Mouse (Mus musculus): Measurements from ENCODE around the gene Cpa5.
A peak's percentile ranks its signal among the peaks of the same experiment; 100 is the strongest.

Cpa5 gene

DNA sequence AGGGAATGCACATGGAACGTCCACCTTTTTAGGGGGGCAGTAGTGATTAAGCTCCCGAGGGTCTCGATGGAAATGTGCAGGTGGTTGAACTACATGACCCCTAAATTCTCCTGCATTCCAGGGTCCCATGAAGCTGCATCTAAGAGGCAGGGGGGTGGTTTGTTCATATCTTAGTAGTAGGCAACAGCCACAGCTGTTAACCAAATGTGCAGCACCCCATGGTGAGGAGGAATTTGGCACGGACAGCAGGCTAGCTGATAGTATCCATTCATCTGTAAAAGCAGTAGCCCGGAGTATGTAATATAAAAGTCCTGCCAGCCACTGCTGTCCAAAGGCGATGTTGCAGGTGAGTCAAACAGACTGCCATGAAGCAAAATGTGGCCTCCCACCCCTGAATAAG, 34.6 kb downstream of the Cpa5 start:
- peak; percentile 15 to 28 for DNase-seq

GRCm38 (mm10) chr6:30649651-30650296, 39.0 kb downstream of the Cpa5 start:
- peak; percentile 58 to 70 for DNase-seq

DNA sequence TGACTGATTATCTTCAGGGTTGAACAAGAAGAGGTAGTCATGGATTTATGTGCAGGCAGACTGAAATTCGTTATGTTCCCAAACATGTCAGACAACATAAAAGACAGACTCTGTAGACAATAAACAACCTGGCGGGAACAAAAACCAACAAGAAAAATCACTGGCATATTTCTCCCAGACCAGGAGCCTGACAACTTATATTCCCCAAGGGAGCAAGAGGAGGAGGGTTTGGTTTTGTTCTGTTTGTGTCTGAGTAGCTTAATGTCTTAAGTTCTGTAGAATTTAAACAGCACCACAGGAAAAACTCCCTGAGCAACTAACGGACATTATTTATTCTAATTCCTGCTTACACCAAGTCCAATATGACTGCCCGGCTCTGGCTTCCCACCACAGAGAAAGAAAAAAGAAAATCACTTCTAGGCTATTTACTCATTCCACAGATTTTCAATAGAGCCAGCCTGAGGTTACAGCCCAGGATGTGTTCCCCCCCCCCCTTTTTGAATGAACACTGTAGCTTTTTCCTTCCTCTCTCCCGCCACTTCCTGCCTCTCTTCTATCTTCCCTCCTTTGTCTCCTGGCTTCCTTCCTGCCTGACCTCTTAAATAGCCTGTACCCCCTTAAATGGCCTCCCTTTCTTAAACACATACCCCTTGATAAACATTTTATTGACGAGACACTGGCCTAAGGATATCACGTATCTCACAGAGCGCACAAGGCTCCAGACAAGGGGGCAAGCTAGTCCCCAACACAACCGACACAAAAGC, 41.8 kb downstream of the Cpa5 start:
- DNase-seq = no peak

- DNase-seq = no peak
Observed at GRCm38 (mm10) chr6:30653518-30653917, 42.7 kb downstream of the Cpa5 start.

GRCm38 (mm10) chr6:30654402-30654859, 43.6 kb downstream of the Cpa5 start:
- DNase-seq = no peak

DNA sequence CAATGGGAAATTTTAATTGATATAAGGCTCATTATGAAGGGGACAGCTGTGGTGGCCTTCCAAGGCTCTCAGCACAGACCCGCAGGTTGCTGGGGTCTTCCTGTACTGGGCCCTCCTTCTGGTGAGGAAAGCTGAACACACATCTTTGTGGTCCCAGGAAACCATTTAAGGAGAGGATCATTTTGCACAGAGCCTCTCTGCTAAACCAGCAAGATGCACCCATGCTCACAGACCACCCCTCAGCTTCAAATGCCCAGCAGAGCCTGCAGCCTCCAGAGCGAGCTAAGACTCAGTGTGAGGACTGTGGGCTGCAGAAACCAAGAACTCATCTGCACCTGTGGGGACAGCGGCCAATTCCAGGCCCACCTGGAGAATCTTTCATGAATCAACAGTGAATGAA, 44.1 kb downstream of the Cpa5 start:
- DNase-seq = no peak

GRCm38 (mm10) chr6:30657279-30657678, 46.5 kb downstream of the Cpa5 start:
- no peak for DNase-seq

DNA sequence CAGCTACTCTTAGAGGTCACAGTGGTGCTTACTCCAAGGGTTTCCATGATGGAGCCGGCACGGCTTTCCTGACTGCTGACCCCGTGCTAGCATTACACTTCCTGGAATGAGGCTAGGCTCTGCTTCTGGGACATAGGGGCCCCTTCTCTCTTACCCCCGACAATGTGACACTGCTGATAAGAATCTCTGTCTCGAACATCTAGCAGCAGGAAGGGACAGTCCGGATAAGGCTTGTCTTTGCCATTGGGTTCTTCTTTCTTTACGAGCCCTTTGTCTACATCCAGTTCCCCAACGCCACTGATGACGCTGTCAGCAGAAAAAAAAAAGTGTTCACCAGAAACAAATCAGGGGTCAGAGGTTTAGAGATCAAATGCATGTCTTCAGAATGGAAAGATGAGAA, 47.8 kb downstream of the Cpa5 start:
- no peak for DNase-seq

GRCm38 (mm10) chr6:30664776-30665175, 54.0 kb downstream of the Cpa5 start:
- DNase-seq = no peak

- DNase-seq = no peak
Observed at GRCm38 (mm10) chr6:30665296-30665695, 54.5 kb downstream of the Cpa5 start.

DNA sequence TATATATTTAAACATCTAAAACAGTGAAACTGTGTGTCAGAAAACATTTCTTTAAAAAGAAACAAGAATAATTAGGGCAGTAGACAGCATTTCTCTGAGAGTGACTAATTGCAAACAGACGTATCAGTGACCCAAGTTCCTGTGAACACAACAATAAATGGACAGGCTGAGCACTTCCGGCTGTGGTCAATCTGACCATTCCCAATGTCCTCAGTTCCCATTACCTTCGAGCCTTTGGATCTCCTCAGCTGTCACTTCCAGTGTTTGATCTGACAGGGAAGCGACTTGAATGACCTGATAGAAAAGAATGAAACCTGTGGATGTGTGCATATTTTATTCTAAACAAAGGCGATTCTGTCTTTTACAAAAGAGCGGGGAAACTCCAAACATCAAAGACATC, 55.2 kb downstream of the Cpa5 start:
- DNase-seq = no peak

DNA sequence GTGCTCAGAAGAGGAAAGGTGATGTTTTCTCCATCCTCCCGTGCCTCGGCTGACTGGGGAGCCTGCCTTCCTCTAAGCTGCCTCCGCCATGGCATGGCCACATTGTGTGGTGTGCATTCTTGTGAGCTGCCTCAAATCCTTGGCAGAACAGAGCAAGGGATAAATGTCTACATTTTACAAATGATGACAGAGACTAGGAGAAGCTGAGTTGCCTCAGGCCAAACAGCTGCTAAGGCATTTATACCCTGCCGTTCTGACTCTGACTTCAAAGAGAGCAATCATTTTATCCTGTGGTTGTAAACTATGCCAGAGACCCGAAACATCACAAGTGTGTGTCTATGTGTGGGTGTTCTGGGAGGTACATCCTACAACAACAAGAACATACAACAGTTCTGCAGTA, 56.8 kb downstream of the Cpa5 start:
- DNase-seq = no peak

GRCm38 (mm10) chr6:30671696-30672095, 60.9 kb downstream of the Cpa5 start:
- peak in 1 of 2 experiments; percentile 37 for DNase-seq

- peak; percentile 71 to 72 for DNase-seq
Observed at GRCm38 (mm10) chr6:30673764-30674561, 63.2 kb downstream of the Cpa5 start.

GRCm38 (mm10) chr6:30674714-30675280, 64.0 kb downstream of the Cpa5 start:
- DNase-seq = no peak

GRCm38 (mm10) chr6:30675281-30675771, 64.5 kb downstream of the Cpa5 start:
- DNase-seq = peak; percentile 48 to 56

DNA sequence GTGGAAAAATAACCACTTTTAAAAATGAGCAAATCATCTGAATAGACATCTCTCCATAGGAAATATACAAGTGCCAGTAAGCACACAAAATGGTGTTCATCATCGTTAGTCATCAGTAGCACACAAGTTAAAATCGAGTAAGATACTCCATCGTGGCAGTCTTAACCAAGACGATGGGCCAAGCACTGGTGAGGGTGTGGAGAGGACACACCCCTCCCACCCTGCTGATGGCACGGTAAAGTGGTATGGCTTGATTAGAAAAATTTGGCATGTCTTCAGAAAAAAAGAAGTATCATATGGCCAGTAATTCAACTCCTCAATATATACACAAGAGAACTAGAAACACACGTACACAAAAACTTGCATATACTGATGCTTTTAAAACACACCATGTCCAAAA, 65.7 kb downstream of the Cpa5 start:
- no peak for DNase-seq

- no peak for DNase-seq
Observed at GRCm38 (mm10) chr6:30677591-30677990, 66.8 kb downstream of the Cpa5 start.

GRCm38 (mm10) chr6:30678482-30678881, 67.7 kb downstream of the Cpa5 start:
- peak; percentile 82 to 85 for DNase-seq

DNA sequence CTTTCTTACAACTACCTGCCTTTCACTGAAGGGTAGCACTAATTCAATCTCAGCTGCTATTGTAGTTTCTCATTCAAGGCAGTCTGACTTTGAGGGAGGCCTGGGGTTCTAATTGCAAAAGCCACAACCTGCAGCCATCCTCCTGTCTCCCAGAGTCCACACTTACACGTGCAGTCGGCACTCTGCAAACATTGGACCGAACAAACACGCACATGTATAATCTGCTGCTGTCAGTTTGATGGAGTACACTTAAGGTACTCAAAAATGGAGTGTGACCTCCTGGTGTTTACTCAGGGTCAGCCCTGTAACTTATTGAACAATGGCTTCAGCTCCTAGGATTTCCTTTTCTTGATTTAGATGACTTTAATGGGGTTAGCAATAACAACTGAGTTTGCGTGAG, 68.8 kb downstream of the Cpa5 start:
- DNase-seq = no peak

DNA sequence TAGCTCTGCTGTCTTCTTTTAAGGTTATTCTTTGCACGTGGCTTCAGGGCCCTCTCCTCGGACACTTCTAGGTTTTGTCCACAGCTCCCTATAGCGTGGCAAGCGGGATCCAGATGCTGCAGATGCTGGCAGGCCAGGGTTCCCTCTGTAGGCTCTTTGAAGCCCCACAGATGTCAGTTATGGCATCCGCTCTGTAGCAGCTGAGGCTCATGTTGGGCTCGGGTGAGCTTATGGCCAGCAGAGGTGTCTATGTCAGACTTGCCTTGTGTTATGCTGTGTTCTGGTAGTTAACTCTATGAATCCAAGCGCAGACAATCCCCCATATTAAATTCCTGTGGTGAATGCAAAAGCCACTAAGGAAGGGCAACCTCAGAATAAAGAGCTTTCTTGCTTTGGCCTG, 69.6 kb downstream of the Cpa5 start:
- no peak for DNase-seq
